Mouse (Mus musculus) limb, embryonic 14.5 days (tissue): ENCODE measurements at regions not wholly inside any gene's neighbourhood (a gene's known extent, or its start where the extent isn't known, plus 50 kb on each side); places are given as distances from the start of the nearest gene placed in this dataset.

ENCODE experiments used
- ATAC-seq: fragments of 200-750 bp; cut with Nextera tagmentation; 2 replicates; pipeline ENCODE4 v1.8.0; 2017; ENCODE audit warnings: low read depth, moderate number of reproducible peaks, moderate TSS enrichment; ENCODE audit not compliant: low FRiP score
- DNase-seq: peaks from one replicate; pipeline ENCODE4 v3.0.0-alpha.2; 2015; ENCODE audit warnings: low spot score
- H3K27ac ChIP-seq: fragments of 300-500 bp; sonication (generic); replicated peaks from 2 replicates; pipeline ENCODE4 v1.5.1; 2014; ENCODE audit warnings: low read depth, mild to moderate bottlenecking, low read length, moderate library complexity, mixed read lengths
- H3K27me3 ChIP-seq: fragments of 300-500 bp; sonication (generic); 2 replicates; pipeline ENCODE4 v1.6.1; 2014; ENCODE audit warnings: low read length, mixed read lengths; ENCODE audit not compliant: control insufficient read depth, insufficient read depth
- H3K36me3 ChIP-seq: fragments of 300-500 bp; sonication (generic); 2 replicates; pipeline ENCODE4 v1.6.1; 2014; ENCODE audit warnings: mild to moderate bottlenecking, low read length, moderate library complexity, mixed read lengths; ENCODE audit not compliant: control insufficient read depth, insufficient read depth
- H3K4me1 ChIP-seq: fragments of 300-500 bp; sonication (generic); 2 replicates; pipeline ENCODE4 v1.6.1; 2014; ENCODE audit warnings: antibody characterized with exemption, low read length, mixed read lengths; ENCODE audit not compliant: control insufficient read depth, insufficient read depth
- H3K4me2 ChIP-seq: fragments of 300-500 bp; sonication (generic); replicated peaks from 2 replicates; pipeline ENCODE4 v1.6.1; 2014; ENCODE audit warnings: low read depth, mild to moderate bottlenecking, low read length, moderate library complexity; ENCODE audit not compliant: severe bottlenecking
- H3K4me3 ChIP-seq: fragments of 300-500 bp; sonication (generic); replicated peaks from 2 replicates; pipeline ENCODE4 v1.5.1; 2014; ENCODE audit warnings: low read length
- H3K9ac ChIP-seq: fragments of 300-500 bp; sonication (generic); 2 replicates; pipeline ENCODE4 v1.6.1; 2014; ENCODE audit warnings: mild to moderate bottlenecking, low read depth, low read length, moderate library complexity; ENCODE audit not compliant: severe bottlenecking
- H3K9me3 ChIP-seq: fragments of 300-500 bp; sonication (generic); 2 replicates; pipeline ENCODE4 v1.6.1; 2016; ENCODE audit warnings: low read length; ENCODE audit not compliant: control insufficient read depth
- POLR2A ChIP-seq: fragments of 200-500 bp; IDR thresholded peaks from 2 replicates; pipeline ENCODE4 v1.8.0; 2012; ENCODE audit warnings: inconsistent platforms, mild to moderate bottlenecking, moderate library complexity, borderline replicate concordance; ENCODE audit not compliant: insufficient read depth, insufficient read length; ENCODE audit errors: extremely low read depth
- WGBS: fragments of 180-500 bp; shearing (Covaris S2); extraction: QIAGEN DNeasy Blood & Tissue Kit; methylation state at CpG from one replicate; pipeline ENCODE4 v1.1.7; 2014; 5-methylcytosine and 5-hydroxymethylcytosine counted together

GRCm38 (mm10) chr12:42947961-42948360 is 1262.2 kb downstream of the Dnajb9 start:
- no peak for TF ChIP-seq POLR2A
- WGBS = 60% methylated on average over 2 of the region's 2 CpGs

DNA sequence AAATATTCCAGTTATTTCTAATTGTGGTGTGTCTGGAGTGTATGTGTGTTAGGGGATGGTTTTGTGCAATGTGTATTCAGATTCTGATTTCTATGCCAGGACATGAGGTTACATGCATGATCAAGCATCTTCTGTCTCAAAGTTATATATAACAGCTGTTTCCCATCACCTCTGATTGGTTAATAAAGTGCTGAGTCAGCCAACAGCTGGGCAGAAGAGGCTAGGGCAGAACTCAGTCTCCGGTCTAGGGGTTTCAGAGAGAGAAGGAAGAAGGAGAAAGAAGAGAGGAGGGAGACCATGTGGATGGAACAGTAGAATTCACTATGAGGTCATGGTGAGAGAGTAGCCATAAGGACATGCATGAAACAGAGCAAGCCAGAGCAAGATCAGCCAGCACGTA is 1295.8 kb downstream of the Dnajb9 start:
- ATAC-seq (no peak), DNase-seq (no peak)
- Histone ChIP-seq H3K27ac (no peak overlapping the region), H3K9ac (no peak overlapping the region), H3K4me3 (no peak overlapping the region), H3K36me3 (no peaks in the 10 kb centered on the region), H3K27me3 (no peaks in the 10 kb centered on the region), H3K4me2 (no peak overlapping the region), H3K9me3 (no peaks in the 10 kb centered on the region), H3K4me1 (no peaks in the 10 kb centered on the region)
- TF ChIP-seq POLR2A = no peak
- 78% methylated on average over 2 of the region's 2 CpGs for WGBS

More at GRCm38 (mm10) chr12:42947961-42948360, 1262.2 kb downstream of the Dnajb9 start:
- Histone ChIP-seq H3K27ac (no peak overlapping the region), H3K9ac (no peak overlapping the region), H3K9me3 (no peaks in the 10 kb centered on the region), H3K27me3 (no peaks in the 10 kb centered on the region), H3K4me2 (no peak overlapping the region), H3K36me3 (no peaks in the 10 kb centered on the region), H3K4me1 (no peaks in the 10 kb centered on the region), H3K4me3 (no peak overlapping the region)
- no peak for ATAC-seq
- DNase-seq = no peak
